Mouse (Mus musculus): ENCODE measurements around the gene Ptprd. TPM values are rescaled to one million over a fixed set of nuclear protein-coding genes. Genes with fewer than 3 reads are reported as not detected.

The Ptprd gene
- polyA plus RNA-seq, 1 experiment from 2014 or later, result 46.2 TPM

- Histone ChIP-seq H3K4me2 (ENCODE audit: low read depth, low read length) (no peak overlapping the region), H3K4me3 (ENCODE audit: low read depth, low read length) (no peak overlapping the region), H3K27ac (replicated peaks; ENCODE audit: low read depth, low read length) (no peak overlapping the region), H3K27me3 (replicated peaks; ENCODE audit: control insufficient read depth, insufficient read depth, low read length) (no peaks in the 10 kb centered on the region), H3K9ac (ENCODE audit: low read depth, low read length) (no peak overlapping the region), H3K36me3 (ENCODE audit: control insufficient read depth, insufficient read depth, low read length) (no peaks in the 10 kb centered on the region), H3K4me1 (ENCODE audit: control insufficient read depth, insufficient read depth, low read length) (no peaks in the 10 kb centered on the region), H3K9me3 (ENCODE audit: control insufficient read depth, low read length) (no peaks in the 10 kb centered on the region)
- 28% methylated on average over 1 of the region's 1 CpGs for WGBS
- DNase-seq (ENCODE audit: low spot score) (no peak), ATAC-seq (ENCODE audit: low read depth) (no peak)
Measured at GRCm38 (mm10) chr4:76190788-76191187, 2021.0 kb downstream of the Ptprd start.

GRCm38 (mm10) chr4:76183095-76183494, 2028.7 kb downstream of the Ptprd start:
- Histone ChIP-seq H3K36me3 (ENCODE audit: control insufficient read depth, insufficient read depth, low read length) (no peaks in the 10 kb centered on the region), H3K4me2 (ENCODE audit: low read depth, low read length) (no peak overlapping the region), H3K4me1 (ENCODE audit: control insufficient read depth, insufficient read depth, low read length) (peaks cover 7% of the 10 kb centered on the region; the same call in 1 of the 2 replicates), H3K9me3 (ENCODE audit: control insufficient read depth, low read length) (no peaks in the 10 kb centered on the region), H3K4me3 (ENCODE audit: low read depth, low read length) (no peak overlapping the region), H3K27me3 (replicated peaks; ENCODE audit: control insufficient read depth, insufficient read depth, low read length) (no peaks in the 10 kb centered on the region), H3K27ac (replicated peaks; ENCODE audit: low read depth, low read length) (no peak overlapping the region), H3K9ac (ENCODE audit: low read depth, low read length) (no peak overlapping the region)
- ATAC-seq (ENCODE audit: low read depth) (no peak), DNase-seq (ENCODE audit: low spot score) (no peak)
- WGBS, result 84% methylated on average over 3 of the region's 3 CpGs

GRCm38 (mm10) chr4:76179497-76179896, 2032.3 kb downstream of the Ptprd start:
- H3K27me3 ChIP-seq (replicated peaks; ENCODE audit: control insufficient read depth, insufficient read depth, low read length), result no peaks in the 10 kb centered on the region
- H3K4me3 ChIP-seq (ENCODE audit: low read depth, low read length), result no peak overlapping the region
- H3K4me1 ChIP-seq (ENCODE audit: control insufficient read depth, insufficient read depth, low read length), result peaks cover 7% of the 10 kb centered on the region; the same call in 1 of the 2 replicates
- WGBS, result 57% methylated on average over 8 of the region's 8 CpGs
- H3K36me3 ChIP-seq (ENCODE audit: control insufficient read depth, insufficient read depth, low read length), result no peaks in the 10 kb centered on the region
- no peak overlapping the region for H3K4me2 ChIP-seq (ENCODE audit: low read depth, low read length)
- DNase-seq (ENCODE audit: low spot score) (peak; percentile 41), ATAC-seq (ENCODE audit: low read depth) (peak; percentile 22; the same call in 1 of the 2 replicates)
- H3K9ac ChIP-seq (ENCODE audit: low read depth, low read length), result no peak overlapping the region
- no peaks in the 10 kb centered on the region for H3K9me3 ChIP-seq (ENCODE audit: control insufficient read depth, low read length)
- no peak overlapping the region for H3K27ac ChIP-seq (replicated peaks; ENCODE audit: low read depth, low read length)

GRCm38 (mm10) chr4:76175086-76175485, 2036.7 kb downstream of the Ptprd start:
- no peak overlapping the region for H3K4me2 ChIP-seq (ENCODE audit: low read depth, low read length)
- ATAC-seq (ENCODE audit: low read depth) (no peak), DNase-seq (ENCODE audit: low spot score) (no peak)
- peaks cover 7% of the 10 kb centered on the region; the same call in 1 of the 2 replicates for H3K4me1 ChIP-seq (ENCODE audit: control insufficient read depth, insufficient read depth, low read length)
- 83% methylated on average over 1 of the region's 1 CpGs for WGBS
- H3K27ac ChIP-seq (replicated peaks; ENCODE audit: low read depth, low read length), result no peak overlapping the region
- H3K36me3 ChIP-seq (ENCODE audit: control insufficient read depth, insufficient read depth, low read length), result no peaks in the 10 kb centered on the region
- no peak overlapping the region for H3K4me3 ChIP-seq (ENCODE audit: low read depth, low read length)
- H3K9me3 ChIP-seq (ENCODE audit: control insufficient read depth, low read length), result no peaks in the 10 kb centered on the region
- no peaks in the 10 kb centered on the region for H3K27me3 ChIP-seq (replicated peaks; ENCODE audit: control insufficient read depth, insufficient read depth, low read length)
- no peak overlapping the region for H3K9ac ChIP-seq (ENCODE audit: low read depth, low read length)

GRCm38 (mm10) chr4:76155750-76156149, 2056.0 kb downstream of the Ptprd start:
- 86% methylated on average over 1 of the region's 1 CpGs for WGBS
- DNase-seq (ENCODE audit: low spot score), result no peak
- H3K9me3 ChIP-seq (ENCODE audit: control insufficient read depth, low read length), result no peaks in the 10 kb centered on the region
- no peak overlapping the region for H3K4me3 ChIP-seq (ENCODE audit: low read depth, low read length)
- no peaks in the 10 kb centered on the region for H3K4me1 ChIP-seq (ENCODE audit: control insufficient read depth, insufficient read depth, low read length)
- no peak for ATAC-seq (ENCODE audit: low read depth)
- no peaks in the 10 kb centered on the region for H3K36me3 ChIP-seq (ENCODE audit: control insufficient read depth, insufficient read depth, low read length)
- H3K27ac ChIP-seq (replicated peaks; ENCODE audit: low read depth, low read length), result no peak overlapping the region
- no peak overlapping the region for H3K4me2 ChIP-seq (ENCODE audit: low read depth, low read length)
- no peaks in the 10 kb centered on the region for H3K27me3 ChIP-seq (replicated peaks; ENCODE audit: control insufficient read depth, insufficient read depth, low read length)
- no peak overlapping the region for H3K9ac ChIP-seq (ENCODE audit: low read depth, low read length)

GRCm38 (mm10) chr4:76154190-76154589, 2057.6 kb downstream of the Ptprd start:
- WGBS, result 47% methylated on average over 2 of the region's 2 CpGs
- no peak overlapping the region for H3K27ac ChIP-seq (replicated peaks; ENCODE audit: low read depth, low read length)
- no peak overlapping the region for H3K4me2 ChIP-seq (ENCODE audit: low read depth, low read length)
- no peaks in the 10 kb centered on the region for H3K4me1 ChIP-seq (ENCODE audit: control insufficient read depth, insufficient read depth, low read length)
- no peak overlapping the region for H3K4me3 ChIP-seq (ENCODE audit: low read depth, low read length)
- H3K9ac ChIP-seq (ENCODE audit: low read depth, low read length), result no peak overlapping the region
- no peak for ATAC-seq (ENCODE audit: low read depth)
- peak; percentile 49 for DNase-seq (ENCODE audit: low spot score)
- no peaks in the 10 kb centered on the region for H3K9me3 ChIP-seq (ENCODE audit: control insufficient read depth, low read length)
- H3K36me3 ChIP-seq (ENCODE audit: control insufficient read depth, insufficient read depth, low read length), result no peaks in the 10 kb centered on the region
- no peaks in the 10 kb centered on the region for H3K27me3 ChIP-seq (replicated peaks; ENCODE audit: control insufficient read depth, insufficient read depth, low read length)

GRCm38 (mm10) chr4:76144925-76145324, 2066.8 kb downstream of the Ptprd start:
- Histone ChIP-seq H3K9me3 (ENCODE audit: control insufficient read depth, low read length) (no peaks in the 10 kb centered on the region), H3K27ac (replicated peaks; ENCODE audit: low read depth, low read length) (no peak overlapping the region), H3K36me3 (ENCODE audit: control insufficient read depth, insufficient read depth, low read length) (no peaks in the 10 kb centered on the region), H3K27me3 (replicated peaks; ENCODE audit: control insufficient read depth, insufficient read depth, low read length) (no peaks in the 10 kb centered on the region), H3K4me2 (ENCODE audit: low read depth, low read length) (no peak overlapping the region), H3K4me1 (ENCODE audit: control insufficient read depth, insufficient read depth, low read length) (no peaks in the 10 kb centered on the region), H3K9ac (ENCODE audit: low read depth, low read length) (no peak overlapping the region), H3K4me3 (ENCODE audit: low read depth, low read length) (no peak overlapping the region)
- no peak for DNase-seq (ENCODE audit: low spot score)
- ATAC-seq (ENCODE audit: low read depth), result no peak
- 86% methylated on average over 4 of the region's 4 CpGs for WGBS

- Histone ChIP-seq H3K4me2 (ENCODE audit: low read depth, low read length) (no peak overlapping the region), H3K4me3 (ENCODE audit: low read depth, low read length) (no peak overlapping the region), H3K27ac (replicated peaks; ENCODE audit: low read depth, low read length) (no peak overlapping the region), H3K27me3 (replicated peaks; ENCODE audit: control insufficient read depth, insufficient read depth, low read length) (no peaks in the 10 kb centered on the region), H3K36me3 (ENCODE audit: control insufficient read depth, insufficient read depth, low read length) (no peaks in the 10 kb centered on the region), H3K4me1 (ENCODE audit: control insufficient read depth, insufficient read depth, low read length) (no peaks in the 10 kb centered on the region), H3K9ac (ENCODE audit: low read depth, low read length) (no peak overlapping the region), H3K9me3 (ENCODE audit: control insufficient read depth, low read length) (no peaks in the 10 kb centered on the region)
- no peak for DNase-seq (ENCODE audit: low spot score)
- WGBS, result 84% methylated on average over 2 of the region's 2 CpGs
- ATAC-seq (ENCODE audit: low read depth), result no peak
Measured at GRCm38 (mm10) chr4:76144333-76144732, 2067.4 kb downstream of the Ptprd start.

GRCm38 (mm10) chr4:76137901-76138300, 2073.9 kb downstream of the Ptprd start:
- H3K9ac ChIP-seq (ENCODE audit: low read depth, low read length), result no peak overlapping the region
- no peak overlapping the region for H3K4me3 ChIP-seq (ENCODE audit: low read depth, low read length)
- no peaks in the 10 kb centered on the region for H3K4me1 ChIP-seq (ENCODE audit: control insufficient read depth, insufficient read depth, low read length)
- no peak overlapping the region for H3K27ac ChIP-seq (replicated peaks; ENCODE audit: low read depth, low read length)
- H3K36me3 ChIP-seq (ENCODE audit: control insufficient read depth, insufficient read depth, low read length), result peaks cover 6% of the 10 kb centered on the region; the same call in 1 of the 2 replicates
- 79% methylated on average over 3 of the region's 3 CpGs for WGBS
- H3K4me2 ChIP-seq (ENCODE audit: low read depth, low read length), result no peak overlapping the region
- no peak for ATAC-seq (ENCODE audit: low read depth)
- DNase-seq (ENCODE audit: low spot score), result no peak
- H3K27me3 ChIP-seq (replicated peaks; ENCODE audit: control insufficient read depth, insufficient read depth, low read length), result no peaks in the 10 kb centered on the region
- no peaks in the 10 kb centered on the region for H3K9me3 ChIP-seq (ENCODE audit: control insufficient read depth, low read length)

Measured in embryonic facial prominence, embryonic 14.5 days (tissue).